Mouse (Mus musculus) stomach, embryonic 16.5 days (tissue): Measurements from ENCODE around the gene Ak5. TPM values are rescaled to one million over a fixed set of nuclear protein-coding genes. Genes with fewer than 3 reads are reported as not detected.

ENCODE experiments used
- ATAC-seq: fragments of 200-750 bp; cut with Nextera tagmentation; 2 replicates; pipeline ENCODE4 v1.8.0; 2017; ENCODE audit warnings: moderate number of reproducible peaks, moderate TSS enrichment; ENCODE audit not compliant: insufficient read depth, low FRiP score
- H3K27ac ChIP-seq: fragments of 300-500 bp; sonication (generic); 2 replicates; pipeline ENCODE4 v1.5.1; 2014; ENCODE audit warnings: low read length
- H3K27me3 ChIP-seq: fragments of 300-500 bp; sonication (generic); 2 replicates; pipeline ENCODE4 v1.6.1; 2014; ENCODE audit warnings: low read length, control low read depth, mixed read lengths; ENCODE audit not compliant: control insufficient read depth, insufficient read depth
- H3K36me3 ChIP-seq: fragments of 300-500 bp; sonication (generic); 2 replicates; pipeline ENCODE4 v1.6.1; 2014; ENCODE audit warnings: low read length; ENCODE audit not compliant: control insufficient read depth, insufficient read depth
- H3K4me1 ChIP-seq: fragments of 300-500 bp; sonication (generic); 2 replicates; pipeline ENCODE4 v1.6.1; 2014; ENCODE audit warnings: low read length, control low read depth, mixed read lengths; ENCODE audit not compliant: control insufficient read depth, insufficient read depth
- H3K4me2 ChIP-seq: fragments of 300-500 bp; sonication (generic); 2 replicates; pipeline ENCODE4 v1.6.1; 2014; ENCODE audit warnings: low read depth, low read length, mixed read lengths
- H3K4me3 ChIP-seq: fragments of 300-500 bp; sonication (generic); replicated peaks from 2 replicates; pipeline ENCODE4 v1.5.1; 2014; ENCODE audit warnings: mild to moderate bottlenecking, low read length
- H3K9ac ChIP-seq: fragments of 300-500 bp; sonication (generic); 2 replicates; pipeline ENCODE4 v1.6.1; 2014; ENCODE audit warnings: low read length
- H3K9me3 ChIP-seq: fragments of 300-500 bp; sonication (generic); replicated peaks from 2 replicates; pipeline ENCODE4 v1.6.1; 2016; ENCODE audit warnings: low read length, control low read depth; ENCODE audit not compliant: control insufficient read depth
- WGBS: fragments of 180-500 bp; shearing (Covaris S2); extraction: QIAGEN DNeasy Blood & Tissue Kit; methylation state at CpG from one replicate; pipeline ENCODE4 v1.1.7; 2014; 5-methylcytosine and 5-hydroxymethylcytosine counted together
- polyA plus RNA-seq: library from polyadenylated mRNA; unstranded; fragments of >200 nt; fragmentation: Nextera tagmentation; extraction: Ambion mirVana; gene quantifications from 2 replicates; pipeline ENCODE4 v1.2.1, GENCODE M21; 2015

Gene Ak5
- polyA plus RNA-seq, 1 experiment from 2014 or later, result 2.8 TPM

DNA sequence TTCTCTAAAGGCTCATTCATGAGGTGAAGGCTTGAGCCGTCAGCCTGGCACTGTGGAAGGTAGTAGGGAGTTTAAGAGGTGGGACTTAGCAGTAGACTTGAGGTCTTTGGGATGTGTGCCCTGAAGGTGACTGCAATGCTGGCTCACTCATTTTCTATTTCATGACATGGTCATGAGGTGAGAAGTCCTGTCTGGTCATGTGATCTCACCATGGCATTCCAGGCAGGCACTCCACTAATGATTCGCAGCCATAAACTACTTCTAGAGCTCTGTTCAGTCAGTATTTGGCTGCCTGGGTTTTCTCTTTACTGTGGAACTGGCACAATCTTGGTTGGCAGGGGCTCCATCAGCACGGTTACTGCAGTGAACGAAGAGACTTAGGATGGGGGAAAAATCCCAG lies 179.2 kb downstream of the Ak5 start:
- Histone ChIP-seq H3K27ac (no peak overlapping the region), H3K4me3 (no peak overlapping the region), H3K4me2 (no peak overlapping the region), H3K9ac (no peak overlapping the region), H3K36me3 (no peaks in the 10 kb centered on the region), H3K4me1 (peaks cover 11% of the 10 kb centered on the region; the same call in 1 of the 2 replicates), H3K27me3 (no peaks in the 10 kb centered on the region), H3K9me3 (no peaks in the 10 kb centered on the region)
- no peak for ATAC-seq
- WGBS, result 84% methylated on average over 4 of the region's 4 CpGs

DNA sequence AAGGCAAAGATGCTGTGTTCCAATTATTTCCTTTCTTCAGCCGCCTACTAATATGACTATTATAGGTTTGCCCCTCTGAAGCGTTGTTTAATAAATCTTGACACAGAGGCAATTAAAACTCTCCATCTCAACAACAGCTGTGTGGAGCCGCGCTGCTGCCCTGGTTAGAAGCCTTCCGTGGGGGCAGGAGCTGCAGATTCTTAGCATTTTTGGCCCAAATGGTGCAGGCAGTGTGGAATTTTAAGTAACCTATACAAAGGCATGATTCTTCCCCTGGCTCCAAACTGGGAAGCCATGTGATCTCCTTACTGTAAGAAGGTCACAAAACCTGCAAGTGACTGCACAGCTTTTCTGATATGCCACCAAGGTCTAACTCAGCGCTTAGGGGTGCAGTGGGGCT lies 184.0 kb downstream of the Ak5 start:
- Histone ChIP-seq H3K27ac (no peak overlapping the region), H3K4me1 (peaks cover 13% of the 10 kb centered on the region), H3K27me3 (no peaks in the 10 kb centered on the region), H3K9me3 (no peaks in the 10 kb centered on the region), H3K9ac (no peak overlapping the region), H3K4me3 (no peak overlapping the region), H3K4me2 (no peak overlapping the region), H3K36me3 (no peaks in the 10 kb centered on the region)
- ATAC-seq, result no peak
- 33% methylated on average over 6 of the region's 6 CpGs for WGBS

DNA sequence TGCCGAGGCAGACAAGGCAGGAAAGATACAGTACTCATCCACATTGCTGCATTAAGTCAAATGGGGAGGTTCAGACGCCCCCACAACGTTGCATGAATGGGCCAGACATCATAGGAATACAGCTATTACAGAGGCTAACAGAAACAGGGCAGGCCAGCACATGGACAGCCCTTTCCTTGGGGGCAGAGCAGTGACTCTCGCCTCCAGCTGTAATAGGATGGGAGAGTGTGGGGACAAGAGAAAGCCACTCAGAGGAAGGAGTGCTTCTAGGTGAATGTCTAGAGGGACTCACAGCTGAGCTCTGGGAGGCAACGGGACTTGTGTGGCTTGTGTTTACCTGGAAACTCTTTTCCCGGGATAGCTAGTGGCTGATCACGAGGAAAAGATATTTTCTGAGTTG lies 184.4 kb downstream of the Ak5 start:
- H3K9me3 ChIP-seq, result no peaks in the 10 kb centered on the region
- no peak overlapping the region for H3K4me3 ChIP-seq
- H3K4me1 ChIP-seq, result peaks cover 14% of the 10 kb centered on the region
- H3K27ac ChIP-seq, result 0 out of 2 replicates have a peak overlapping the region, but pooled peaks have one; percentile 4
- H3K27me3 ChIP-seq, result no peaks in the 10 kb centered on the region
- H3K9ac ChIP-seq, result no peak overlapping the region
- no peak for ATAC-seq
- no peaks in the 10 kb centered on the region for H3K36me3 ChIP-seq
- 29% methylated on average over 7 of the region's 7 CpGs for WGBS
- H3K4me2 ChIP-seq, result no peak overlapping the region

DNA sequence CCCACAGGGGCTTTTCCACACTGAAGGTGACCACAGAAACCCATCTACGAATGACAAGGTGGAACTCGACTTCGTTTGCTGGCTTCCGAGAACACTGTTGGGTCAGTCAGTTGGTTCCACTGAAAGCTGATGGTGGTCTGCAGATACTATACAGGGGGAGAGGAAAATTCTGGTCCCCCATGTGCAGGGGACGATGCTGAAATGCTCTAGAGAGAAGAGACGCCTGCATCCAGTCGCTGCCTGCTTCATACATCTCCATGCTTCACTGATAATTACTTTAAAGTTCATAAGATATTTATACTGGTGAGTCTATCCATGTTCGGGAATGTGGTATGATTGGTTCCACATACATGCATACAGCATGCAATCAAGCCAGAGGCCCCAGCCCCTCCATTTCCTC lies 186.0 kb downstream of the Ak5 start:
- H3K9ac ChIP-seq, result no peak overlapping the region
- no peaks in the 10 kb centered on the region for H3K9me3 ChIP-seq
- 82% methylated on average over 8 of the region's 8 CpGs for WGBS
- no peak overlapping the region for H3K27ac ChIP-seq
- no peak overlapping the region for H3K4me3 ChIP-seq
- H3K4me2 ChIP-seq, result no peak overlapping the region
- ATAC-seq, result no peak
- no peaks in the 10 kb centered on the region for H3K27me3 ChIP-seq
- peaks cover 21% of the 10 kb centered on the region for H3K4me1 ChIP-seq
- no peaks in the 10 kb centered on the region for H3K36me3 ChIP-seq

DNA sequence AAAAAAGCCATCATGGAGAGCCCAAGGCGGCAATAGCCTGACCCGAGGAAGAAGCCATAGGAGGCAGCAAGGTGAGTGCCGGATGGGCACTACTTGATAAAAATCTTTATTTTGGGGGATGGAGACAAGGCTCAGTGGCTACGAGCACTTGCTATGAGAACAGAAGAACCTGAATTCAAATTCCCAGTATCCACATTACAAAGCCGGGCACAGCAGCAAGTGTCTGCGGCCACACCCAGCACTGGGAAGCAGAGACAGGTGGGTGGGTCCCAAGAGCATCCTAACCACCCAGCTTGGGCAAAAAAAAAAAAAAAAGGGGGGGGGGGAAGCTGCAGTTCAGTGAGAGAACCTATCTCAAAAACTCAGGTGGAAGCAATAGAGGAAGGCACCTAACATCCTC lies 187.8 kb downstream of the Ak5 start:
- H3K4me2 ChIP-seq, result no peak overlapping the region
- no peak overlapping the region for H3K27ac ChIP-seq
- peaks cover 22% of the 10 kb centered on the region for H3K4me1 ChIP-seq
- no peak overlapping the region for H3K9ac ChIP-seq
- no peaks in the 10 kb centered on the region for H3K36me3 ChIP-seq
- no peak for ATAC-seq
- H3K9me3 ChIP-seq, result no peaks in the 10 kb centered on the region
- no peaks in the 10 kb centered on the region for H3K27me3 ChIP-seq
- WGBS, result 93% methylated on average over 6 of the region's 6 CpGs
- no peak overlapping the region for H3K4me3 ChIP-seq

DNA sequence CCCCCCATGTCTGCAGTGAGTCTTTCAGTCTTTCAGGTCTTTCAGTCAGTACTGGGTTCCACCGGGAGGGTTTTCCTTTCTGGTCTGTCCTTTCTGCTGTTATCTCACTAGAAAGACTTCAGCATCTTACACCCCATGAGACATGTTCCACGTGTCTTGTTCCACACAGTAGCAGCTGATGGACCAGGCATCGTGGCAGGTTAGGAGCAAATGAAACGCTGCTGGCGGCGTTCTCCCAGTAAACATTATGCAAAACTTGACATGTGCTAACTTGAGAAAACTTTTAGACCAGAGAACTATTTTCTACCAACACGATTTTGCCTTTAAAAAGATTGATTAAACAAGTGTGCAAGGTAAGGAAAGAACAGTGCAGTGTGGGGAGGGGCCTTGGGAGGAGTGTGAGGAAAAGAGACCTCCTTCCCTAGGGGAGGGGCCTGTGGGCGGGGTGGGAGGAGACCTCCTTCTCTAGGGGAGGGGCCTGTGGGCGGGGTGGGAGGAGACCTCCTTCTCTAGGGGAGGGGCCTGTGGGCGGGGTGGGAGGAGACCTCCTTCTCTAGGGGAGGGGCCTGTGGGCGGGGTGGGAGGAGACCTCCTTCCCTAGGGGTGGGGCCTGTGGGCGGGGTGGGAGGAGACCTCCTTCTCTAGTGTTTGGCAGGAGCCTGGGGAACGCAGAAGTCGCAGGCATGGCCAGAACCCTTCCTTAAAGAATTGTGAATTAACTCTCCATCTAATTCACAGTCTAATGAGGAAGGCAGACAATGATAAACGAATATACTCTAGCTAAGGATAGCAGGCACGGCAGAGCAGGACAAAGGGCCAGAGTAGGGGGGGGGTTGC lies 189.3 kb downstream of the Ak5 start:
- Histone ChIP-seq H3K4me3 (peak overlapping the region; percentile 52), H3K9me3 (no peaks in the 10 kb centered on the region), H3K27me3 (no peaks in the 10 kb centered on the region), H3K27ac (peak overlapping the region; percentile 93), H3K4me1 (peaks cover 14% of the 10 kb centered on the region), H3K4me2 (peak overlapping the region; percentile 93), H3K36me3 (no peaks in the 10 kb centered on the region), H3K9ac (peak overlapping the region; percentile 75; the same call in 1 of the 2 replicates)
- WGBS, result 1% methylated on average over 13 of the region's 16 CpGs
- ATAC-seq, result peak; percentile 86

DNA sequence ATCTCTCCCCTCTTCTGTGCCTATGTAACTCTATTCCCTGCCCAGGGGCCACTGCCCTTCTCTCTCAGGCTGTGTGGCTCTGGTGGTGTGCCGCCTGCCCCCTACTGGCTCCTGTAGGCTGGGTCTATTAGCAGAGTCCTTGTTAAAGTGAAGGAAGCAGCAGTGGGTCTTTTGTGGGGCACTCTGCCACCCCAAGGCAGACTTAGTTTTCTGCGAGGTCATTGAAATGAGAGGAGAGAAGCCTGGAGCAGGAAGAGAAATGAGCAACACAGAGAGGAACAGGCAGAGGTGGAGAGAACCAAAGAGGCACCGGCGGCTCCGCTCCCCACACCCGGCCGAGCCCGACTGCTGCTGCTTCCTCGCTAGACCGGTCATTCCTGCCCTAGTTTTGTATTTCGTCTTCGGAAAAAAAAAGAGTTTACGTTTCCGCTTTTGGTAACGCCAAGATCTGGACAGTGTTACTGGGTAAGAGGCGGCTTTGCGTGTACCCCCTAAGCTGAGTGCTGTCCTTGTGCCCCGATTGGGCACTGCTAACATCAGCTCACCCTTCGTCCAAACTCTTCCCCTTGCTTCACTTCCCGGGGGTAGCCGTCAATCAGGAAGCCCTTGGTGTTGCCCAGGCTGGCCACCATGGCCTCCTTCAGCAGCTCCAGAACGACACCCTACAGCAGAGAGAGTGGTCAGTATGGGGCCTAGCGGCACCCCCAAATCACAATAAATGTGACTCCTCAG lies 190.2 kb downstream of the Ak5 start:
- Histone ChIP-seq H3K9me3 (no peaks in the 10 kb centered on the region), H3K27me3 (no peaks in the 10 kb centered on the region), H3K4me3 (peak overlapping the region; percentile 52), H3K36me3 (no peaks in the 10 kb centered on the region), H3K4me2 (peak overlapping the region; percentile 93), H3K4me1 (peaks cover 10% of the 10 kb centered on the region), H3K9ac (peak overlapping the region; percentile 75), H3K27ac (peak overlapping the region; percentile 93)
- 2% methylated on average over 23 of the region's 23 CpGs for WGBS
- ATAC-seq, result peak; percentile 70; the same call in 1 of the 2 replicates

DNA sequence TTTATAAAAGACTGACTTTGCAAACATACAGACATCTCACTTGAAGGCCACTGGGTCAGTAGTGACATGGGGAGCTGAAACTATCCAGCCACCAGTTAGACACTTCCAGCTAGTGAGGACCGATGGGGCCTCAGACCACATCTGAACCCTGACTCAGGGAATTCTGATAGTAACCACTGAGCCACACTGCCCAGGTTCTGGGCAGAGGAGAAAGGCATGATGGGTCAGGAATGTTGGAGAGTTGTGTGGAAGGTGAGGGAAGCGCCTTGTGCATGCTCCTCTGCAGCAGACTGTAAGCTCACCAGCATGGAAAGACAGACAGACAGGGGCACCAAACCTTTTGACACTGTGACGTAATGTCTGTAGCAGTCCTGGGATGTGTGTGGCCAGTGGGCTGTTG lies 192.3 kb downstream of the Ak5 start:
- H3K27ac ChIP-seq, result no peak overlapping the region
- H3K9ac ChIP-seq, result no peak overlapping the region
- H3K4me2 ChIP-seq, result no peak overlapping the region
- no peaks in the 10 kb centered on the region for H3K36me3 ChIP-seq
- H3K4me1 ChIP-seq, result peaks cover 10% of the 10 kb centered on the region
- no peak overlapping the region for H3K4me3 ChIP-seq
- no peak for ATAC-seq
- H3K9me3 ChIP-seq, result no peaks in the 10 kb centered on the region
- WGBS, result 90% methylated on average over 3 of the region's 3 CpGs
- H3K27me3 ChIP-seq, result no peaks in the 10 kb centered on the region

DNA sequence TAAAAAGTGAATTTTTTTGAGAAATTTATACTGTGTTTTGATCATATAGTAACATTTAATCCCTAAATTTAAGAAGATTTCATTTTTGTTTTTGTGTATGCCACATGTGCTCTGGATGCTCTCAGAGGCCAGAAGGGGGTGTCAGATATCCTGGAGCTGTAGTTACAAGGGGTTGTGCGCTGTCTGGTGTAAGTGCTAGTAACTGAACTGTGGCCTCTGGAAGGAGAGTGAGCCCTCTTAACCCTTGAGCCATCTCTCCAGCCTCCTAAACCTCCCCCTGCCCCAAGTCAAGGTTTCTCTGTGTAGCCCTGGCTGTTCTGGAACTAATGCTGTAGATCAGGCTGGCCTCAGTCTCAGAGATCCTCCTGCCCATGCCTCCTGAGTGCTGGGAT lies 192.9 kb downstream of the Ak5 start:
- Histone ChIP-seq H3K27ac (no peak overlapping the region), H3K9me3 (no peaks in the 10 kb centered on the region), H3K4me2 (no peak overlapping the region), H3K9ac (no peak overlapping the region), H3K4me1 (peaks cover 10% of the 10 kb centered on the region), H3K4me3 (no peak overlapping the region), H3K36me3 (no peaks in the 10 kb centered on the region), H3K27me3 (no peaks in the 10 kb centered on the region)
- no peak for ATAC-seq
- WGBS, result 97% methylated on average over 1 of the region's 1 CpGs
